Mouse (Mus musculus): ENCODE measurements around the gene Vcan.

Gene Vcan

GRCm38 (mm10) chr13:89607399-89607798, 134.9 kb downstream of the Vcan start:
- no peak for DNase-seq (ENCODE audit: extremely low read depth, low read depth)

Measured in MEL-GATA-1-ER (cell line).